Mouse (Mus musculus) embryonic fibroblast, embryonic 13.5 days (primary cell): Measurements from ENCODE around the gene Adrb1. TPM values are rescaled to one million over a fixed set of nuclear protein-coding genes. Genes with fewer than 3 reads are reported as not detected.
"Not testable (repeated sequence)": the region's sequence is repeated elsewhere in the genome, so short reads cannot be mapped to it uniquely, and the experiment has no call there.

Source experiments
- H3K27ac ChIP-seq: 2 replicates; pipeline ENCODE4 v1.5.1; 2012; ENCODE audit warnings: low read length, control low read depth, inconsistent platforms; ENCODE audit not compliant: insufficient read depth
- H3K4me1 ChIP-seq: 2 replicates; pipeline ENCODE4 v1.6.1; 2011; ENCODE audit warnings: low read length; ENCODE audit not compliant: control insufficient read depth, insufficient read depth
- H3K4me3 ChIP-seq: 2 replicates; pipeline ENCODE4 v1.5.1; 2011; ENCODE audit warnings: mild to moderate bottlenecking, control low read depth, low read length; ENCODE audit not compliant: insufficient read depth
- CTCF ChIP-seq: IDR thresholded peaks from 2 replicates; pipeline ENCODE4 v1.5.1; 2011; ENCODE audit warnings: mild to moderate bottlenecking, control low read depth, low read length, moderate library complexity, borderline replicate concordance; ENCODE audit not compliant: insufficient read depth
- POLR2A ChIP-seq: IDR thresholded peaks from 2 replicates; pipeline ENCODE4 v1.6.1; 2011; ENCODE audit warnings: low read depth, mild to moderate bottlenecking, control low read depth, low read length, moderate library complexity
- polyA plus RNA-seq: library from polyadenylated mRNA; stranded (reverse); fragments of >200 nt; gene quantifications from 2 replicates; pipeline ENCODE4 v1.2.4, GENCODE M21; 2011; ENCODE audit warnings: low read depth; ENCODE audit not compliant: missing spikeins, insufficient read length

Adrb1 gene
- polyA plus RNA-seq, 1 experiment = 1.3 TPM

GRCm38 (mm10) chr19:56776719-56777382, 54.9 kb downstream of the Adrb1 start:
- Histone ChIP-seq H3K27ac (no peak overlapping the region), H3K4me1 (no peaks in the 10 kb centered on the region; the same call in 1 of the 2 replicates), H3K4me3 (no peak overlapping the region)
- TF ChIP-seq CTCF (peak; percentile 66; the same call in 1 of the 2 replicates), POLR2A (no peak)

DNA sequence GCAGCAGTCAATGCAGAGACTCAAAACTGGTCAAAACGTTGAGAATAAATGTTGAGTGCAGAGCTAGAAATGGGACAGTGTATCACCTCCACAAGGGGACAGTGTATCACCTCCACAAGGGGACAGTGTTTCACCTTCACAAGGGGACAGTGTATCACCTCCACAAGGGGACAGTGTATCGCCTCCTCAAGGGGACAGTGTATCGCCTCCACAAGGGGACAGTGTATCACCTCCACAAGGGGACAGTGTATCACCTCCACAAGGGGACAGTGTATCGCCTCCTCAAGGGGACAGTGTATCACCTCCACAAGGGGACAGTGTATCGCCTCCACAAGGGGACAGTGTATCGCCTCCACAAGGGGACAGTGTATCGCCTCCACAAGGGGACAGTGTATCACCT, 56.5 kb downstream of the Adrb1 start:
- not testable (repeated sequence) for H3K27ac ChIP-seq, H3K4me3 ChIP-seq, H3K4me1 ChIP-seq

Other genes with a start within 250 kb of the Adrb1 start
- gene Dclre1a, start 174.0 kb upstream of the Adrb1 start, polyA plus RNA-seq = 16.8 and 22.3 TPM in 2 replicates
- gene Nhlrc2, start 173.9 kb upstream of the Adrb1 start, polyA plus RNA-seq = 19.3 and 20.2 TPM in 2 replicates
- gene Ccdc186, start 100.0 kb downstream of the Adrb1 start, polyA plus RNA-seq = 53.3 and 70.3 TPM in 2 replicates
- gene Tdrd1, start 104.0 kb downstream of the Adrb1 start, polyA plus RNA-seq = 0.18 TPM in 2 replicates
- gene Vwa2, start 152.1 kb downstream of the Adrb1 start, polyA plus RNA-seq = not detected in 2 replicates